ENCODE assay signal across 8 mouse cellular contexts in genomic region chr13:55328641-55329040, GRCm38 (mm10). TPM values are rescaled to one million over a fixed set of nuclear protein-coding genes. Genes with fewer than 3 reads are reported as not detected.
DNase-seq lines count a peak whose midpoint lies in the region; ATAC-seq and TF ChIP-seq lines count a peak whose summit lies in the region.

No protein-coding gene starts in this region.

- no peak for DNase-seq in heart, postnatal 25 days (ENCODE audit: low spot score)
- DNase-seq in hindbrain, embryonic 14.5 days (ENCODE audit: low spot score) = no peak
- no peak for DNase-seq in midbrain, embryonic 11.5 days (ENCODE audit: low spot score, missing footprints)
- no peak for DNase-seq in cerebellum, adult 18-20 months
- no peak for DNase-seq in layer of hippocampus, adult 2 months (ENCODE audit: low spot score in 2 of 2)
- no peak for DNase-seq in embryo, embryonic 10.5 days (ENCODE audit: low spot score)

- ATAC-seq in heart, embryonic 12.5 days (ENCODE audit: insufficient number of reproducible peaks, low FRiP score) = no peak
- ATAC-seq in hindbrain, embryonic 14.5 days (ENCODE audit: low FRiP score) = no peak
- no peak for ATAC-seq in midbrain, embryonic 11.5 days (ENCODE audit: low FRiP score)

- no peak overlapping the region for H3K27ac ChIP-seq in heart, embryonic 12.5 days (ENCODE audit: poor library complexity, severe bottlenecking)
- no peak overlapping the region for H3K27ac ChIP-seq in bone marrow, adult 2 months (ENCODE audit: control insufficient read depth, insufficient read depth, low read depth, low read length, poor library complexity)
- no peak overlapping the region for H3K27ac ChIP-seq in hindbrain, embryonic 14.5 days
- H3K27ac ChIP-seq in midbrain, embryonic 11.5 days (ENCODE audit: low read depth, low read length) = no peak overlapping the region
- no peak overlapping the region for H3K27ac ChIP-seq in layer of hippocampus, adult 2 months

- peak overlapping the region; percentile 89 for H3K4me2 ChIP-seq in heart, embryonic 12.5 days
- peak overlapping the region; percentile 91 for H3K4me2 ChIP-seq in hindbrain, embryonic 14.5 days (replicated peaks)
- peak overlapping the region; percentile 90 for H3K4me2 ChIP-seq in midbrain, embryonic 11.5 days

- H3K27me3 ChIP-seq in heart, embryonic 12.5 days (replicated peaks) = no peaks in the 10 kb centered on the region
- no peaks in the 10 kb centered on the region for H3K27me3 ChIP-seq in hindbrain, embryonic 14.5 days (ENCODE audit: control insufficient read depth, insufficient read depth, low read length)
- H3K27me3 ChIP-seq in midbrain, embryonic 11.5 days (ENCODE audit: control insufficient read depth, insufficient read depth, low read length) = no peaks in the 10 kb centered on the region; the same call in 1 of the 2 replicates

- peak overlapping the region; percentile 70 for H3K9ac ChIP-seq in heart, embryonic 12.5 days
- peak overlapping the region; percentile 63; the same call in 1 of the 2 replicates for H3K9ac ChIP-seq in hindbrain, embryonic 14.5 days
- H3K9ac ChIP-seq in midbrain, embryonic 11.5 days (ENCODE audit: low read length) = peak overlapping the region; percentile 79; the same call in 1 of the 2 replicates

- no peak for TF ChIP-seq CTCF in bone marrow, adult 2 months (IDR thresholded peaks at IDR 0.05; ENCODE audit: control insufficient read depth, insufficient read depth, low read length)
- TF ChIP-seq CTCF in layer of hippocampus, adult 2 months (conservative IDR thresholded peaks at IDR 0.05) = no peak

- H3K4me3 ChIP-seq in heart, embryonic 12.5 days = peak overlapping the region; percentile 62
- peak overlapping the region; percentile 71 for H3K4me3 ChIP-seq in bone marrow, adult 2 months (replicated peaks; ENCODE audit: control insufficient read depth, low read depth, low read length)
- peak overlapping the region; percentile 64 for H3K4me3 ChIP-seq in hindbrain, embryonic 14.5 days (replicated peaks; ENCODE audit: low read length)
- peak overlapping the region; percentile 65 for H3K4me3 ChIP-seq in midbrain, embryonic 11.5 days (ENCODE audit: low read depth, low read length)
- no peak overlapping the region for H3K4me3 ChIP-seq in layer of hippocampus, adult 2 months

- H3K36me3 ChIP-seq in heart, embryonic 12.5 days = peaks cover 28% of the 10 kb centered on the region
- peaks cover 26% of the 10 kb centered on the region for H3K36me3 ChIP-seq in hindbrain, embryonic 14.5 days (replicated peaks; ENCODE audit: control insufficient read depth, insufficient read depth)
- H3K36me3 ChIP-seq in midbrain, embryonic 11.5 days (ENCODE audit: control insufficient read depth, insufficient read depth, low read length) = peaks cover 10% of the 10 kb centered on the region; the same call in 1 of the 2 replicates

- peaks cover 45% of the 10 kb centered on the region for H3K4me1 ChIP-seq in heart, embryonic 12.5 days (replicated peaks)
- peaks cover 3% of the 10 kb centered on the region for H3K4me1 ChIP-seq in bone marrow, adult 2 months (ENCODE audit: control insufficient read depth, insufficient read depth, low read length)
- peaks cover 19% of the 10 kb centered on the region; the same call in 1 of the 2 replicates for H3K4me1 ChIP-seq in hindbrain, embryonic 14.5 days (replicated peaks; ENCODE audit: control insufficient read depth, insufficient read depth, low read length)
- peaks cover 23% of the 10 kb centered on the region for H3K4me1 ChIP-seq in midbrain, embryonic 11.5 days (ENCODE audit: control insufficient read depth, insufficient read depth, low read length)

- WGBS in heart, embryonic 12.5 days = 79% methylated on average over 4 of the region's 4 CpGs
- 85% methylated on average over 4 of the region's 4 CpGs for WGBS in bone marrow, adult 2 months
- WGBS in hindbrain, embryonic 14.5 days = 68% methylated on average over 4 of the region's 4 CpGs
- 90% methylated on average over 4 of the region's 4 CpGs for WGBS in midbrain, embryonic 11.5 days

- TF ChIP-seq POLR2A in bone marrow, adult 2 months (IDR thresholded peaks at IDR 0.05; ENCODE audit: borderline replicate concordance, control insufficient read depth, low read depth, low read length) = no peak

- intact Hi-C loops in heart, postnatal 25 days (cut with DNase I) = no loop called here

- H3K9me3 ChIP-seq in heart, embryonic 12.5 days (replicated peaks) = no peaks in the 10 kb centered on the region
- H3K9me3 ChIP-seq in hindbrain, embryonic 14.5 days (ENCODE audit: control insufficient read depth, low read length) = no peaks in the 10 kb centered on the region
- H3K9me3 ChIP-seq in midbrain, embryonic 11.5 days (ENCODE audit: control insufficient read depth, low read length) = no peaks in the 10 kb centered on the region

RNA-seq across cellular contexts. Expression of gene Mxd3, which starts 1.0 kb away (rescaled TPM):
- polyA plus RNA-seq in heart, embryonic 12.5 days (2016; fragmentation: Nextera tagmentation; extraction: Ambion mirVana) = 14.7 and 15.2 TPM in 2 replicates
- total RNA-seq in heart, postnatal 25 days (2021) = under 1 TPM; 0.36 to 0.65 TPM
- 46.2 and 59.0 TPM in 2 replicates for polyA plus RNA-seq in bone marrow, adult 2 months (2011; ENCODE audit: insufficient read depth, insufficient read length, low replicate concordance, missing spikeins)
- 8.4 and 8.7 TPM in 2 replicates for polyA plus RNA-seq in hindbrain, embryonic 14.5 days (2014; fragmentation: Nextera tagmentation; extraction: Ambion mirVana)
- polyA plus RNA-seq in midbrain, embryonic 11.5 days (2014; fragmentation: Nextera tagmentation; extraction: Ambion mirVana) = 26.9 and 30.6 TPM in 2 replicates
- total RNA-seq in layer of hippocampus, adult 2 months (2021) = 1 to 10 TPM; 1.2 to 1.8 TPM

RNA-seq across cellular contexts. Expression of gene Rab24, which starts 6.9 kb away (rescaled TPM):
- 62.0 and 62.3 TPM in 2 replicates for polyA plus RNA-seq in heart, embryonic 12.5 days (2016; fragmentation: Nextera tagmentation; extraction: Ambion mirVana)
- total RNA-seq in heart, postnatal 25 days (2021) = 10 to 100 TPM; 36.6 to 37.0 TPM
- polyA plus RNA-seq in bone marrow, adult 2 months (2011; ENCODE audit: insufficient read depth, insufficient read length, low replicate concordance, missing spikeins) = 119 and 194 TPM in 2 replicates
- 92.6 and 95.8 TPM in 2 replicates for polyA plus RNA-seq in hindbrain, embryonic 14.5 days (2014; fragmentation: Nextera tagmentation; extraction: Ambion mirVana)
- polyA plus RNA-seq in midbrain, embryonic 11.5 days (2014; fragmentation: Nextera tagmentation; extraction: Ambion mirVana) = 87.9 and 88.0 TPM in 2 replicates
- total RNA-seq in layer of hippocampus, adult 2 months (2021) = 10 to 100 TPM; 82.8 to 84.2 TPM

RNA-seq across cellular contexts. Expression of gene Prelid1, which starts 8.3 kb away (rescaled TPM):
- 328 and 343 TPM in 2 replicates for polyA plus RNA-seq in heart, embryonic 12.5 days (2016; fragmentation: Nextera tagmentation; extraction: Ambion mirVana)
- total RNA-seq in heart, postnatal 25 days (2021) = 10 to 100 TPM; 49.8 to 52.9 TPM
- polyA plus RNA-seq in bone marrow, adult 2 months (2011; ENCODE audit: insufficient read depth, insufficient read length, low replicate concordance, missing spikeins) = 74.2 and 109 TPM in 2 replicates
- polyA plus RNA-seq in hindbrain, embryonic 14.5 days (2014; fragmentation: Nextera tagmentation; extraction: Ambion mirVana) = 347 and 348 TPM in 2 replicates
- 404 and 434 TPM in 2 replicates for polyA plus RNA-seq in midbrain, embryonic 11.5 days (2014; fragmentation: Nextera tagmentation; extraction: Ambion mirVana)
- total RNA-seq in layer of hippocampus, adult 2 months (2021) = 100 to 1,000 TPM; 142 to 153 TPM

RNA-seq across cellular contexts. Expression of gene Lman2, which starts 33.9 kb away (rescaled TPM):
- 105 and 106 TPM in 2 replicates for polyA plus RNA-seq in heart, embryonic 12.5 days (2016; fragmentation: Nextera tagmentation; extraction: Ambion mirVana)
- 10 to 100 TPM; 49.1 to 49.8 TPM for total RNA-seq in heart, postnatal 25 days (2021)
- 31.3 and 50.1 TPM in 2 replicates for polyA plus RNA-seq in bone marrow, adult 2 months (2011; ENCODE audit: insufficient read depth, insufficient read length, low replicate concordance, missing spikeins)
- 44.8 and 49.2 TPM in 2 replicates for polyA plus RNA-seq in hindbrain, embryonic 14.5 days (2014; fragmentation: Nextera tagmentation; extraction: Ambion mirVana)
- 75.3 and 82.5 TPM in 2 replicates for polyA plus RNA-seq in midbrain, embryonic 11.5 days (2014; fragmentation: Nextera tagmentation; extraction: Ambion mirVana)
- total RNA-seq in layer of hippocampus, adult 2 months (2021) = 10 to 100 TPM; 66.2 to 66.8 TPM

RNA-seq across cellular contexts. Expression of gene Rgs14, which starts 40.9 kb away (rescaled TPM):
- 0.42 and 0.52 TPM in 2 replicates for polyA plus RNA-seq in heart, embryonic 12.5 days (2016; fragmentation: Nextera tagmentation; extraction: Ambion mirVana)
- total RNA-seq in heart, postnatal 25 days (2021) = under 1 TPM; 0.50 to 0.57 TPM
- polyA plus RNA-seq in bone marrow, adult 2 months (2011; ENCODE audit: insufficient read depth, insufficient read length, low replicate concordance, missing spikeins) = 20.6 and 51.6 TPM in 2 replicates
- polyA plus RNA-seq in hindbrain, embryonic 14.5 days (2014; fragmentation: Nextera tagmentation; extraction: Ambion mirVana) = 0.40 and 0.72 TPM in 2 replicates
- 0.37 and 0.72 TPM in 2 replicates for polyA plus RNA-seq in midbrain, embryonic 11.5 days (2014; fragmentation: Nextera tagmentation; extraction: Ambion mirVana)
- 100 to 1,000 TPM; 113 to 119 TPM for total RNA-seq in layer of hippocampus, adult 2 months (2021)
